Mouse (Mus musculus): ENCODE results near the gene Cntn3. TPM values are rescaled to one million over a fixed set of nuclear protein-coding genes. Genes with fewer than 3 reads are reported as not detected.

The Cntn3 gene
- polyA plus RNA-seq, 1 experiment from 2014 or later, result 0.74 TPM

GRCm38 (mm10) chr6:102421781-102422180 lies 151.1 kb downstream of the Cntn3 start:
- Histone ChIP-seq H3K9ac (ENCODE audit: low read depth, low read length) (no peak overlapping the region), H3K4me1 (replicated peaks; ENCODE audit: control insufficient read depth, insufficient read depth, low read length) (no peaks in the 10 kb centered on the region), H3K4me2 (replicated peaks; ENCODE audit: low read depth) (no peak overlapping the region), H3K4me3 (ENCODE audit: low read depth, low read length) (no peak overlapping the region), H3K36me3 (ENCODE audit: control insufficient read depth, insufficient read depth) (no peaks in the 10 kb centered on the region), H3K9me3 (ENCODE audit: control insufficient read depth) (no peaks in the 10 kb centered on the region), H3K27me3 (replicated peaks; ENCODE audit: control insufficient read depth, insufficient read depth, low read length) (no peaks in the 10 kb centered on the region), H3K27ac (ENCODE audit: low read depth, low read length) (no peak overlapping the region)
- WGBS, result 81% methylated on average over 1 of the region's 1 CpGs
- ATAC-seq, result no peak
- no peak for TF ChIP-seq CTCF (IDR thresholded peaks at IDR 0.05; ENCODE audit: low read depth)

- Histone ChIP-seq H3K4me1 (replicated peaks; ENCODE audit: control insufficient read depth, insufficient read depth, low read length) (no peaks in the 10 kb centered on the region), H3K36me3 (ENCODE audit: control insufficient read depth, insufficient read depth) (no peaks in the 10 kb centered on the region), H3K27ac (ENCODE audit: low read depth, low read length) (no peak overlapping the region), H3K4me3 (ENCODE audit: low read depth, low read length) (no peak overlapping the region), H3K27me3 (replicated peaks; ENCODE audit: control insufficient read depth, insufficient read depth, low read length) (no peaks in the 10 kb centered on the region), H3K9me3 (ENCODE audit: control insufficient read depth) (no peaks in the 10 kb centered on the region), H3K4me2 (replicated peaks; ENCODE audit: low read depth) (no peak overlapping the region), H3K9ac (ENCODE audit: low read depth, low read length) (no peak overlapping the region)
- 88% methylated on average over 4 of the region's 4 CpGs for WGBS
- no peak for ATAC-seq
- TF ChIP-seq CTCF (IDR thresholded peaks at IDR 0.05; ENCODE audit: low read depth), result no peak
These were observed 184.3 kb downstream of the Cntn3 start for GRCm38 (mm10) chr6:102388590-102388989.

GRCm38 (mm10) chr6:102372112-102372511 lies 200.8 kb downstream of the Cntn3 start:
- no peak for TF ChIP-seq CTCF (IDR thresholded peaks at IDR 0.05; ENCODE audit: low read depth)
- no peak overlapping the region for H3K4me2 ChIP-seq (replicated peaks; ENCODE audit: low read depth)
- no peaks in the 10 kb centered on the region for H3K36me3 ChIP-seq (ENCODE audit: control insufficient read depth, insufficient read depth)

GRCm38 (mm10) chr6:102363880-102364279 lies 209.0 kb downstream of the Cntn3 start:
- H3K4me1 ChIP-seq (replicated peaks; ENCODE audit: control insufficient read depth, insufficient read depth, low read length), result no peaks in the 10 kb centered on the region
- TF ChIP-seq CTCF (IDR thresholded peaks at IDR 0.05; ENCODE audit: low read depth), result no peak
- no peak for ATAC-seq
- H3K36me3 ChIP-seq (ENCODE audit: control insufficient read depth, insufficient read depth), result no peaks in the 10 kb centered on the region
- H3K4me2 ChIP-seq (replicated peaks; ENCODE audit: low read depth), result no peak overlapping the region
- no peaks in the 10 kb centered on the region for H3K9me3 ChIP-seq (ENCODE audit: control insufficient read depth)
- H3K27ac ChIP-seq (ENCODE audit: low read depth, low read length), result no peak overlapping the region
- H3K27me3 ChIP-seq (replicated peaks; ENCODE audit: control insufficient read depth, insufficient read depth, low read length), result no peaks in the 10 kb centered on the region
- H3K9ac ChIP-seq (ENCODE audit: low read depth, low read length), result no peak overlapping the region
- H3K4me3 ChIP-seq (ENCODE audit: low read depth, low read length), result no peak overlapping the region

More at GRCm38 (mm10) chr6:102372112-102372511, 200.8 kb downstream of the Cntn3 start:
- ATAC-seq, result no peak
- H3K27ac ChIP-seq (ENCODE audit: low read depth, low read length), result no peak overlapping the region
- H3K4me1 ChIP-seq (replicated peaks; ENCODE audit: control insufficient read depth, insufficient read depth, low read length), result no peaks in the 10 kb centered on the region
- 33% methylated on average over 1 of the region's 1 CpGs for WGBS
- no peak overlapping the region for H3K9ac ChIP-seq (ENCODE audit: low read depth, low read length)
- H3K9me3 ChIP-seq (ENCODE audit: control insufficient read depth), result no peaks in the 10 kb centered on the region
- H3K4me3 ChIP-seq (ENCODE audit: low read depth, low read length), result no peak overlapping the region
- no peaks in the 10 kb centered on the region for H3K27me3 ChIP-seq (replicated peaks; ENCODE audit: control insufficient read depth, insufficient read depth, low read length)

- Histone ChIP-seq H3K4me3 (ENCODE audit: low read depth, low read length) (no peak overlapping the region), H3K4me2 (replicated peaks; ENCODE audit: low read depth) (no peak overlapping the region), H3K9ac (ENCODE audit: low read depth, low read length) (no peak overlapping the region), H3K36me3 (ENCODE audit: control insufficient read depth, insufficient read depth) (no peaks in the 10 kb centered on the region), H3K9me3 (ENCODE audit: control insufficient read depth) (no peaks in the 10 kb centered on the region), H3K27me3 (replicated peaks; ENCODE audit: control insufficient read depth, insufficient read depth, low read length) (no peaks in the 10 kb centered on the region), H3K4me1 (replicated peaks; ENCODE audit: control insufficient read depth, insufficient read depth, low read length) (no peaks in the 10 kb centered on the region), H3K27ac (ENCODE audit: low read depth, low read length) (no peak overlapping the region)
- 88% methylated on average over 3 of the region's 3 CpGs for WGBS
- ATAC-seq, result no peak
- TF ChIP-seq CTCF (IDR thresholded peaks at IDR 0.05; ENCODE audit: low read depth), result no peak
These were observed 209.5 kb downstream of the Cntn3 start for GRCm38 (mm10) chr6:102363291-102363832.

- 74% methylated on average over 3 of the region's 3 CpGs for WGBS
- TF ChIP-seq CTCF (IDR thresholded peaks at IDR 0.05; ENCODE audit: low read depth), result no peak
These were observed 240.8 kb downstream of the Cntn3 start for GRCm38 (mm10) chr6:102332144-102332543.

GRCm38 (mm10) chr6:102326711-102327110 lies 246.2 kb downstream of the Cntn3 start:
- H3K27me3 ChIP-seq (replicated peaks; ENCODE audit: control insufficient read depth, insufficient read depth, low read length), result no peaks in the 10 kb centered on the region
- no peaks in the 10 kb centered on the region for H3K36me3 ChIP-seq (ENCODE audit: control insufficient read depth, insufficient read depth)
- WGBS, result 73% methylated on average over 2 of the region's 2 CpGs
- H3K4me3 ChIP-seq (ENCODE audit: low read depth, low read length), result no peak overlapping the region
- no peak for TF ChIP-seq CTCF (IDR thresholded peaks at IDR 0.05; ENCODE audit: low read depth)
- H3K4me2 ChIP-seq (replicated peaks; ENCODE audit: low read depth), result no peak overlapping the region
- ATAC-seq, result no peak
- no peaks in the 10 kb centered on the region for H3K9me3 ChIP-seq (ENCODE audit: control insufficient read depth)
- no peak overlapping the region for H3K27ac ChIP-seq (ENCODE audit: low read depth, low read length)
- no peak overlapping the region for H3K9ac ChIP-seq (ENCODE audit: low read depth, low read length)
- no peaks in the 10 kb centered on the region for H3K4me1 ChIP-seq (replicated peaks; ENCODE audit: control insufficient read depth, insufficient read depth, low read length)

More at GRCm38 (mm10) chr6:102332144-102332543, 240.8 kb downstream of the Cntn3 start:
- Histone ChIP-seq H3K4me2 (replicated peaks; ENCODE audit: low read depth) (no peak overlapping the region), H3K9ac (ENCODE audit: low read depth, low read length) (no peak overlapping the region), H3K27ac (ENCODE audit: low read depth, low read length) (no peak overlapping the region), H3K27me3 (replicated peaks; ENCODE audit: control insufficient read depth, insufficient read depth, low read length) (no peaks in the 10 kb centered on the region), H3K4me1 (replicated peaks; ENCODE audit: control insufficient read depth, insufficient read depth, low read length) (no peaks in the 10 kb centered on the region), H3K9me3 (ENCODE audit: control insufficient read depth) (no peaks in the 10 kb centered on the region), H3K4me3 (ENCODE audit: low read depth, low read length) (no peak overlapping the region), H3K36me3 (ENCODE audit: control insufficient read depth, insufficient read depth) (no peaks in the 10 kb centered on the region)
- no peak for ATAC-seq
